ENCODE assay signal across 11 mouse cellular contexts in the genomic region with DNA sequence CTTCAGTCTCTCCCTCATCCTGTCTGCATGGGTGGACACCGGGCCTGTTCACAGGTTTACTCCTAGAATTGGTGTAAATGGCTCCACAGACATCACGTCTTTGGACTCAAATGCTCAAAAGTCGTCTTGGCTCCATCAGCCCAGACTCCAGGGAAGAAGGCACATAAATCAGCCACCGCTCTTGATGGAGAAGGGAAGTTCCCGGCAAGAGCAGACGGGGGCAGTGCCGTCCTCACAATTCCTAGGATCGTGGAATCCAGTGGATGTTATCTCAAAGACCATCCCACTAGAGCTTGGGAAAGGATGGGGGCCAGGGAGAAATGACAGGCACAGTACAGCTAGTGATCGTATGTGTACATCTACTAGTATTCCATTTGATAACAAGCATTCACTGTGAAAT. TPM values are rescaled to one million over a fixed set of nuclear protein-coding genes. Genes with fewer than 3 reads are reported as not detected.
A peak's percentile ranks its signal among the peaks of the same experiment; 100 is the strongest.
DNase-seq lines count a peak whose midpoint lies in the region; ATAC-seq and TF ChIP-seq lines count a peak whose summit lies in the region.
"Had no signal": no experiment of that assay in that cellular context is flagged by ENCODE, and none has a peak within 500 bp of the region (broad histone marks: within the 10 kb centered on the region; RNA-seq: fewer than 3 reads in every experiment).

No protein-coding gene starts in this region.

- TF ChIP-seq EP300 in heart, adult 2 months (IDR thresholded peaks at IDR 0.05; ENCODE audit: insufficient read depth, low read depth, low read length) = no peak

- DNase-seq in heart, adult 2 months = no peak
- no peak for DNase-seq in heart, postnatal 36 days
- peak; percentile 13 to 26 for DNase-seq in layer of hippocampus, postnatal 14 days (ENCODE audit: low spot score in 2 of 2)
- DNase-seq in layer of hippocampus, adult 9-11 months = no peak
- DNase-seq in testis, postnatal 10 days (ENCODE audit: low spot score) = no peak
- no peak for DNase-seq in urinary bladder, postnatal 36 days (ENCODE audit: low spot score in 2 of 2)
- DNase-seq: cerebellum, adult 9-10 months; thymus, postnatal 36 days had no signal

- no peak for ATAC-seq in frontal cortex, adult (ENCODE audit: low TSS enrichment)

- no peak overlapping the region for H3K9ac ChIP-seq in heart, adult 2 months (ENCODE audit: low read depth, low read length)

- intact Hi-C loops in heart, adult 2 months (cut with DNase I) = no loop called here
- intact Hi-C loops in heart, postnatal 36 days (cut with DNase I) = no loop called here

- no peak for TF ChIP-seq POLR2A in heart, adult 2 months (IDR thresholded peaks at IDR 0.05; ENCODE audit: insufficient read depth, low read depth, low read length)
- no peak for TF ChIP-seq POLR2A in testis, adult 2 months (IDR thresholded peaks at IDR 0.05; ENCODE audit: control insufficient read depth, low read depth, low read length)

- H3K27ac ChIP-seq in heart, adult 2 months = no peak overlapping the region
- no peak overlapping the region for H3K27ac ChIP-seq in testis, adult 2 months (ENCODE audit: control insufficient read depth, insufficient read depth, low read depth, low read length)
- H3K27ac ChIP-seq: heart, embryonic 10.5 days had no signal

- peak; percentile 31; the same call in 1 of the 2 replicates for TF ChIP-seq CTCF in heart, adult 2 months (IDR thresholded peaks at IDR 0.05)
- TF ChIP-seq CTCF in testis, adult 2 months (IDR thresholded peaks at IDR 0.05; ENCODE audit: control insufficient read depth, insufficient read depth, insufficient replicate concordance, low read depth, low read length) = peak; percentile 31; the same call in 1 of the 2 replicates

- no peaks in the 10 kb centered on the region for H3K27me3 ChIP-seq in heart, adult 2 months (ENCODE audit: control insufficient read depth, insufficient read depth, low read length)
- H3K27me3 ChIP-seq in testis, adult 2 months (ENCODE audit: control insufficient read depth, insufficient read depth, low read length) = no peaks in the 10 kb centered on the region

- no peaks in the 10 kb centered on the region for H3K79me2 ChIP-seq in heart, adult 2 months (replicated peaks; ENCODE audit: control insufficient read depth, insufficient read depth, low read length)

- H3K36me3 ChIP-seq in heart, adult 2 months (ENCODE audit: control insufficient read depth, insufficient read depth, low read length) = no peaks in the 10 kb centered on the region
- H3K36me3 ChIP-seq in testis, adult 2 months (ENCODE audit: control insufficient read depth, insufficient read depth, low read length) = no peaks in the 10 kb centered on the region
- H3K36me3 ChIP-seq: heart, embryonic 10.5 days had no signal

- WGBS in heart, adult 2 months = 34% methylated on average over 9 of the region's 9 CpGs

- no peak overlapping the region for H3K4me3 ChIP-seq in heart, adult 2 months
- no peak overlapping the region for H3K4me3 ChIP-seq in testis, adult 2 months (ENCODE audit: control insufficient read depth, low read depth, low read length)
- H3K4me3 ChIP-seq: heart, embryonic 10.5 days had no signal

- peaks cover 1% of the 10 kb centered on the region; the same call in 1 of the 2 replicates for H3K4me1 ChIP-seq in heart, adult 2 months (ENCODE audit: control insufficient read depth, insufficient read depth, low read length)
- H3K4me1 ChIP-seq in testis, adult 2 months (ENCODE audit: control insufficient read depth, insufficient read depth, low read length) = peaks cover 2% of the 10 kb centered on the region

RNA-seq across cellular contexts. Expression of gene Prokr1, which starts 12.3 kb away (rescaled TPM):
- under 1 TPM; 0.37 to 0.77 TPM for total RNA-seq in heart, adult 2 months (2021)
- 0.23 and 0.97 TPM in 2 replicates for polyA plus RNA-seq in heart, adult 2 months (2012; rRNA removed)
- under 1 TPM; 0.43 to 0.50 TPM for total RNA-seq in heart, postnatal 36 days (2021)
- total RNA-seq in layer of hippocampus, postnatal 14 days (2021) = under 1 TPM; 0.48 to 0.55 TPM
- 0.77 and 0.98 TPM in 2 replicates for polyA plus RNA-seq in testis, adult 2 months (2012; rRNA removed)

RNA-seq across cellular contexts. Expression of gene Arhgap25, which starts 45.2 kb away (rescaled TPM):
- 1 to 10 TPM; 3.2 to 3.8 TPM for total RNA-seq in heart, adult 2 months (2021)
- 1.8 and 1.9 TPM in 2 replicates for polyA plus RNA-seq in heart, adult 2 months (2012; rRNA removed)
- 1 to 10 TPM; 3.0 to 3.7 TPM for total RNA-seq in heart, postnatal 36 days (2021)
- 1 to 10 TPM; 2.7 to 3.3 TPM for total RNA-seq in layer of hippocampus, postnatal 14 days (2021)
- 0.08 and 0.14 TPM in 2 replicates for polyA plus RNA-seq in testis, adult 2 months (2012; rRNA removed)

Comparison
In these comparisons a context has a peak if more than half of its experiments do, and no peak if none do; other contexts are left out.
1. DNase-seq: peak in layer of hippocampus, postnatal 14 days (2 of 2); none in heart, adult 2 months (0 of 2), heart, postnatal 36 days (0 of 2), layer of hippocampus, adult 9-11 months (single experiment), testis, postnatal 10 days (single experiment) and urinary bladder, postnatal 36 days (0 of 2).